Mouse (Mus musculus): ENCODE results near the gene Ptpn3. TPM values are rescaled to one million over a fixed set of nuclear protein-coding genes. Genes with fewer than 3 reads are reported as not detected.

The Ptpn3 gene
- total and polyA plus RNA-seq, 2 experiments from 2014 or later, result 1.2 to 5.7 TPM

DNA sequence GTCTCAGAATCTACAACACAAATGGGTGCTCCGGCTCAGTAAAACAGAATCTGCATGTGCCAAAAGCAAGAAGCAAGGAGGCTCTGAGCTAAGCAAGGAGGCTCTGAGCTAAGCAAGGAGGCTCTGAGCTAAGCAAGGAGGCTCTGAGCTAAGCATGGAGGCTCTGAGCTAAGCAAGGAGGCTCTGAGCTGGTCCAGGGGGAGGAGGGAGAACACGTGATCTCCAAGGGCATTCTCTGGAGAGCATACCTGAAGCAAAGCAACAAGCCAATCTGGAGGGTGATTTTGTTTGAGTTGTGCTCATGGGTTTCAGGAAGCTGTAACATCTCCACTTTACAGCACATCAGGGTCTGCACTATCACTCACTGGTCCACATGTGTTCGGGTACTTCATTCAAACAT, 18.4 kb downstream of the Ptpn3 start:
- H3K4me3 ChIP-seq (ENCODE audit: low read depth, low read length), result no peak overlapping the region
- no peak for TF ChIP-seq CTCF (IDR thresholded peaks at IDR 0.05; ENCODE audit: low read depth)
- H3K36me3 ChIP-seq (ENCODE audit: insufficient read depth), result no peaks in the 10 kb centered on the region
- H3K9me3 ChIP-seq (ENCODE audit: low read length), result no peaks in the 10 kb centered on the region
- ATAC-seq (no peak), DNase-seq (no peak)
- H3K4me2 ChIP-seq (ENCODE audit: low read depth), result no peak overlapping the region
- H3K27me3 ChIP-seq (ENCODE audit: insufficient read depth, low read length), result no peaks in the 10 kb centered on the region
- WGBS, result 77% methylated on average over 3 of the region's 3 CpGs
- H3K4me1 ChIP-seq (ENCODE audit: insufficient read depth), result no peaks in the 10 kb centered on the region
- H3K9ac ChIP-seq, result no peak overlapping the region
- no peak overlapping the region for H3K27ac ChIP-seq (ENCODE audit: low read depth, low read length)

DNA sequence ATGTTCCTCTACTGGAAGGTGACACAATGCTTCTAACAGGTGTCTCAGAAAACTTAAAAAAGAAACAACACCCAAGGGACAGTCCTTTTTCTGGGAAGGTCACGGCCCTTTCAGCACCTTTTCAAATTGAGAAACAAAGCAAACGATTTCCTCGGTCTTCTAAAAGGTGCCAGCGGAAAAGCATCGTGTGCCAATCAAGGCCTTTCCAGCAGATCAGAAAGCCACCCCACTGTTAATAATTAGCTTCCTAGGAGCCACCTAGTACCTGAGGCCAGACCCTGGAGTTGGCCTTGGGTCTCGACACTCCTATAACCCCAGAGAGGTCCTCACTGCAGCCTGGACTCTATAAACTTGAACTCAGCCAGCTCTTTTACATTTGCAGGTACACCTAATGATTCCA, 19.0 kb downstream of the Ptpn3 start:
- no peaks in the 10 kb centered on the region for H3K36me3 ChIP-seq (ENCODE audit: insufficient read depth)

DNA sequence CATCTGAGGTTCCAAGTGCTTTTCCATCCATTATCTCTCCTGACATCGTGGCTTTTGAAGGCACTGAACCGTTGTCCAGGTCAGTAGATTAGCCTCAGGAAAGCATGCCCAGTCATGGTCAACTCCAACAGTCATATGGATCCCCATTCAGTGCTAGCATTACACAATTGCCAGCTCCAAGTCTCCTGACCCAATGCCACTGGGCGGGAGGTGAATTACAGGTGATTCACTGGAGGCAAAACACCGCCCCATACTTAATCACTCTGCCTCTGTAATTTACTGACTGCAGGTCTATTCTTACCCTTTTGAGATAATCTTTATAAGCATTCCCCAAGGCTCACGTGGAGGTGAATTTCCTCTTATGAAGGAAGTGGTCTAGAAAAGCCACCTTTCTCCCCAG, 19.5 kb downstream of the Ptpn3 start:
- Histone ChIP-seq H3K4me2 (ENCODE audit: low read depth) (no peak overlapping the region), H3K27ac (ENCODE audit: low read depth, low read length) (no peak overlapping the region), H3K36me3 (ENCODE audit: insufficient read depth) (no peaks in the 10 kb centered on the region), H3K4me3 (ENCODE audit: low read depth, low read length) (no peak overlapping the region), H3K9me3 (ENCODE audit: low read length) (no peaks in the 10 kb centered on the region), H3K4me1 (ENCODE audit: insufficient read depth) (no peaks in the 10 kb centered on the region), H3K9ac (no peak overlapping the region), H3K27me3 (ENCODE audit: insufficient read depth, low read length) (no peaks in the 10 kb centered on the region)
- DNase-seq (no peak), ATAC-seq (no peak)
- TF ChIP-seq CTCF (IDR thresholded peaks at IDR 0.05; ENCODE audit: low read depth), result no peak
- WGBS, result 84% methylated on average over 5 of the region's 5 CpGs

More for the DNA sequence above, 19.0 kb downstream of the Ptpn3 start:
- no peak for DNase-seq
- Histone ChIP-seq H3K9ac (no peak overlapping the region), H3K9me3 (ENCODE audit: low read length) (no peaks in the 10 kb centered on the region), H3K4me1 (ENCODE audit: insufficient read depth) (no peaks in the 10 kb centered on the region), H3K4me3 (ENCODE audit: low read depth, low read length) (no peak overlapping the region), H3K4me2 (ENCODE audit: low read depth) (no peak overlapping the region), H3K27ac (ENCODE audit: low read depth, low read length) (no peak overlapping the region), H3K27me3 (ENCODE audit: insufficient read depth, low read length) (no peaks in the 10 kb centered on the region)
- TF ChIP-seq CTCF (IDR thresholded peaks at IDR 0.05; ENCODE audit: low read depth), result no peak
- no peak for ATAC-seq
- WGBS, result 69% methylated on average over 6 of the region's 6 CpGs

DNA sequence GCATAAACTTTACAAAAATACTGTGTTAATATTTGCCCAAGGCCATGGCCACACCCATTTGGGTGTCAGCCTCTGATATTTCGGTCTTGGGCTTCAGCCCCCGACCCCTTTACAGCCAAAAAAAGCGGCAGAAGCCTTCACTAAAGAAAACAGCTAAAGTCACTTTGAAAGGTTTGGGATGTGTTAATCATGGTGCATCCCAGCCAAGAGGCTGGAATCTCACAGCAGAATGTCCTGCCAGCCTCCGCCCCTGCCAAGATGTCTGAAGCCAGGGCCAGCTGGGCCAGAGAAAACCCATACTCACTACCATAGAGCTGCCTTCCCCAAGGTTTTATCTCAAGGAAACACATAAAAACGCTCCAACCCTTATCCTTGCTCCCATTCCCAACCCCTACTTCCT, 20.7 kb downstream of the Ptpn3 start:
- WGBS, result 73% methylated on average over 5 of the region's 5 CpGs
- no peak for ATAC-seq
- H3K4me3 ChIP-seq (ENCODE audit: low read depth, low read length), result no peak overlapping the region
- no peak for TF ChIP-seq CTCF (IDR thresholded peaks at IDR 0.05; ENCODE audit: low read depth)
- no peak overlapping the region for H3K9ac ChIP-seq
- DNase-seq, result no peak
- no peaks in the 10 kb centered on the region for H3K9me3 ChIP-seq (ENCODE audit: low read length)
- no peak overlapping the region for H3K4me2 ChIP-seq (ENCODE audit: low read depth)
- no peak overlapping the region for H3K27ac ChIP-seq (ENCODE audit: low read depth, low read length)
- no peaks in the 10 kb centered on the region for H3K36me3 ChIP-seq (ENCODE audit: insufficient read depth)
- H3K4me1 ChIP-seq (ENCODE audit: insufficient read depth), result no peaks in the 10 kb centered on the region
- no peaks in the 10 kb centered on the region for H3K27me3 ChIP-seq (ENCODE audit: insufficient read depth, low read length)

DNA sequence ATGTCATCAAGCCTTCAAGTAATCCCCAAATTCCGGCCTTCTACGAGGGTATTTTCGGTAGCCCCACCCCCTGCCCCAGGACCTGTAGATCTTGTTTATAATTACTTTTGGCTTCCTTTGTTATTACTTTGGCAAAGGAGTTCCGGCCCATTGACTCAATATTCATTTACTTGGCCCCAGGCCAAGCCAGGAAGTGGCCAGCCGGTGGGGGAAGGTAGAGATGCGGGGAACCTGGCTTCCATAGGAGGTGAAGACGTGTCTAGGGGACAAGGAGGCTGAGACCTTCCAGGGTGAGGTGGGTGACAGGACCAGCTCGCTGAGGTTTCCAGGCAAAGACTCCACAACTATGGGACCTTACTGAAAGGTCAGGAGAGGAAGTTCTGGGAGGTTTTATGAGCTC, 22.4 kb downstream of the Ptpn3 start:
- Histone ChIP-seq H3K27me3 (ENCODE audit: insufficient read depth, low read length) (no peaks in the 10 kb centered on the region), H3K4me1 (ENCODE audit: insufficient read depth) (no peaks in the 10 kb centered on the region), H3K36me3 (ENCODE audit: insufficient read depth) (no peaks in the 10 kb centered on the region), H3K9ac (no peak overlapping the region), H3K4me3 (ENCODE audit: low read depth, low read length) (no peak overlapping the region), H3K9me3 (ENCODE audit: low read length) (no peaks in the 10 kb centered on the region), H3K27ac (ENCODE audit: low read depth, low read length) (no peak overlapping the region), H3K4me2 (ENCODE audit: low read depth) (no peak overlapping the region)
- WGBS, result 32% methylated on average over 8 of the region's 8 CpGs
- ATAC-seq (no peak), DNase-seq (no peak)
- no peak for TF ChIP-seq CTCF (IDR thresholded peaks at IDR 0.05; ENCODE audit: low read depth)

DNA sequence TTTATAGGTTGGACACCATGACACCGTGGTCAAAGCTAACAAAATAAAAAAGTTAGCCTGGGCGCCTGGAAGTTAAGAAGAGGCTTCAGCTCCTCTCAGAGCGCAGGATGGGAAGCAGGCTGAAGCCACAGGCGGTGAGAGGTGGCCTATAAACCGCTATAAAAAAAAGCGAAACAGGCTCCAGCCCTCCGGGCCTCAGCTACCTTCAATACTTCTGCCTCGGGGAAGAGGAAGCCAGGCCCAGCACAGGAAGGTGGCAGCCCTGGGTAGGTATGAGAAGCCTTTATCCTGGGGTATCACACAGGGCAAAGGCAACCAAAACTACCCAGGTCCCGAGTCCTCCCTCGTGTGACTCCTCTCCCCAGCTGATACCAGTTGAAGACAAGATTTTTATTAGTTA, 22.8 kb downstream of the Ptpn3 start:
- Histone ChIP-seq H3K4me2 (ENCODE audit: low read depth) (no peak overlapping the region), H3K9ac (no peak overlapping the region), H3K36me3 (ENCODE audit: insufficient read depth) (no peaks in the 10 kb centered on the region), H3K9me3 (ENCODE audit: low read length) (no peaks in the 10 kb centered on the region), H3K27ac (ENCODE audit: low read depth, low read length) (no peak overlapping the region), H3K4me3 (ENCODE audit: low read depth, low read length) (no peak overlapping the region), H3K4me1 (ENCODE audit: insufficient read depth) (no peaks in the 10 kb centered on the region), H3K27me3 (ENCODE audit: insufficient read depth, low read length) (no peaks in the 10 kb centered on the region)
- DNase-seq (no peak), ATAC-seq (no peak)
- 67% methylated on average over 10 of the region's 10 CpGs for WGBS
- TF ChIP-seq CTCF (IDR thresholded peaks at IDR 0.05; ENCODE audit: low read depth), result no peak

DNA sequence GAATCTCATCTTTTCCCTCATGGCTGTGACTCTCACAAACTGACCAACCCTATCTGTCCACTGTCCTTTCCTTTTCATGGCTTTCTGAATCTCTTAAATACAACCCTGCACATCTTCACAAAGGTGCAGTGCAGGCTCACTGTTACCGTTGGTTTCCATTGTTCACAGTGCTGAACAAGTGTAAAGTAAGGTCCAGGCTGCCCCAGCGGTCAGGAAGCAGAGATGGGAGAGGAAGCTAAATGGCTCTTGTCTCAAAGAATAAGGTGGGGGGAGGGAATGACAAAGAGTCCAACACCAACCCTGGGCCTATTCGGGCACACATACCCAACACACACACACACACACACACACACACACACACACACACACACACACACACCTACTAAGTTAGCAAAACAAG, 24.0 kb downstream of the Ptpn3 start:
- no peak overlapping the region for H3K4me2 ChIP-seq (ENCODE audit: low read depth)
- WGBS, result 70% methylated on average over 3 of the region's 3 CpGs
- TF ChIP-seq CTCF (IDR thresholded peaks at IDR 0.05; ENCODE audit: low read depth), result no peak

More for the DNA sequence above, 24.0 kb downstream of the Ptpn3 start:
- ATAC-seq (no peak), DNase-seq (no peak)
- Histone ChIP-seq H3K27me3 (ENCODE audit: insufficient read depth, low read length) (no peaks in the 10 kb centered on the region), H3K9me3 (ENCODE audit: low read length) (no peaks in the 10 kb centered on the region), H3K4me3 (ENCODE audit: low read depth, low read length) (no peak overlapping the region), H3K9ac (no peak overlapping the region), H3K4me1 (ENCODE audit: insufficient read depth) (no peaks in the 10 kb centered on the region), H3K36me3 (ENCODE audit: insufficient read depth) (no peaks in the 10 kb centered on the region), H3K27ac (ENCODE audit: low read depth, low read length) (no peak overlapping the region)
